In genomic region chr2:36230967-36231366, GRCm38 (mm10) we compare ENCODE assay signal across 8 mouse cellular contexts. TPM values are rescaled to one million over a fixed set of nuclear protein-coding genes. Genes with fewer than 3 reads are reported as not detected.
DNase-seq lines count a peak whose midpoint lies in the region; ATAC-seq and TF ChIP-seq lines count a peak whose summit lies in the region.

No protein-coding gene starts in this region.

- peak overlapping the region; percentile 86 for H3K4me3 ChIP-seq in liver, adult 2 months (ENCODE audit: insufficient read depth, low read depth, low read length)
- peak overlapping the region; percentile 53 for H3K4me3 ChIP-seq in embryonic facial prominence, embryonic 14.5 days (ENCODE audit: low read depth, low read length)
- H3K4me3 ChIP-seq in limb, embryonic 12.5 days (replicated peaks), result peak overlapping the region; percentile 46
- H3K4me3 ChIP-seq in neural tube, embryonic 15.5 days (replicated peaks), result peak overlapping the region; percentile 40

- H3K27me3 ChIP-seq in liver, adult 2 months (ENCODE audit: control insufficient read depth, insufficient read depth, low read length), result no peaks in the 10 kb centered on the region; the same call in 1 of the 2 replicates
- H3K27me3 ChIP-seq in embryonic facial prominence, embryonic 14.5 days (replicated peaks; ENCODE audit: control insufficient read depth, insufficient read depth, low read length), result no peaks in the 10 kb centered on the region
- peaks cover 30% of the 10 kb centered on the region for H3K27me3 ChIP-seq in limb, embryonic 12.5 days
- H3K27me3 ChIP-seq in neural tube, embryonic 15.5 days (replicated peaks), result peaks cover 21% of the 10 kb centered on the region

- H3K4me2 ChIP-seq in embryonic facial prominence, embryonic 14.5 days (ENCODE audit: low read depth, low read length), result peak overlapping the region; percentile 88
- H3K4me2 ChIP-seq in limb, embryonic 12.5 days, result peak overlapping the region; percentile 81
- peak overlapping the region; percentile 72 for H3K4me2 ChIP-seq in neural tube, embryonic 15.5 days

- TF ChIP-seq CTCF in liver, adult 2 months (IDR thresholded peaks at IDR 0.05; ENCODE audit: low read depth, low read length), result no peak

- H3K36me3 ChIP-seq in liver, adult 2 months (ENCODE audit: control insufficient read depth, insufficient read depth, low read length), result no peaks in the 10 kb centered on the region
- H3K36me3 ChIP-seq in embryonic facial prominence, embryonic 14.5 days (ENCODE audit: control insufficient read depth, insufficient read depth, low read length), result no peaks in the 10 kb centered on the region
- no peaks in the 10 kb centered on the region for H3K36me3 ChIP-seq in limb, embryonic 12.5 days
- no peaks in the 10 kb centered on the region for H3K36me3 ChIP-seq in neural tube, embryonic 15.5 days

- TF ChIP-seq POLR2A in liver, adult 2 months (IDR thresholded peaks at IDR 0.05; ENCODE audit: extremely low read depth, insufficient read depth, low read length), result no peak

- ATAC-seq in embryonic facial prominence, embryonic 14.5 days (ENCODE audit: low read depth), result no peak
- ATAC-seq in limb, embryonic 12.5 days (ENCODE audit: insufficient number of reproducible peaks, insufficient read depth, low FRiP score, low TSS enrichment, low read depth), result no peak
- no peak for ATAC-seq in neural tube, embryonic 15.5 days (ENCODE audit: low FRiP score)

- 18% methylated on average over 10 of the region's 10 CpGs for WGBS in liver, adult 2 months
- 26% methylated on average over 8 of the region's 10 CpGs for whole genome bisulfite sequencing in embryonic facial prominence, embryonic 14.5 days
- 32% methylated on average over 9 of the region's 10 CpGs for WGBS in limb, embryonic 12.5 days
- 39% methylated on average over 10 of the region's 10 CpGs for WGBS in neural tube, embryonic 15.5 days

- H3K79me2 ChIP-seq in liver, adult 2 months (ENCODE audit: control insufficient read depth, insufficient read depth, low read length), result no peaks in the 10 kb centered on the region

- H3K4me1 ChIP-seq in liver, adult 2 months (ENCODE audit: control insufficient read depth, insufficient read depth, low read length), result peaks cover 5% of the 10 kb centered on the region; the same call in 1 of the 2 replicates
- H3K4me1 ChIP-seq in embryonic facial prominence, embryonic 14.5 days (ENCODE audit: control insufficient read depth, insufficient read depth, low read length), result peaks cover 9% of the 10 kb centered on the region; the same call in 1 of the 2 replicates
- H3K4me1 ChIP-seq in limb, embryonic 12.5 days (replicated peaks), result peaks cover 17% of the 10 kb centered on the region
- H3K4me1 ChIP-seq in neural tube, embryonic 15.5 days, result peaks cover 18% of the 10 kb centered on the region

- H3K27ac ChIP-seq in liver, adult 2 months (replicated peaks; ENCODE audit: insufficient read depth, low read depth, low read length), result peak overlapping the region; percentile 77
- no peak overlapping the region for H3K27ac ChIP-seq in embryonic facial prominence, embryonic 14.5 days (replicated peaks; ENCODE audit: low read depth, low read length)
- H3K27ac ChIP-seq in limb, embryonic 12.5 days, result no peak overlapping the region
- no peak overlapping the region for H3K27ac ChIP-seq in neural tube, embryonic 15.5 days (replicated peaks)

- H3K9ac ChIP-seq in liver, adult 2 months (ENCODE audit: low read depth, low read length), result peak overlapping the region; percentile 79
- peak overlapping the region; percentile 69 for H3K9ac ChIP-seq in embryonic facial prominence, embryonic 14.5 days (ENCODE audit: low read depth, low read length)
- peak overlapping the region; percentile 44 for H3K9ac ChIP-seq in limb, embryonic 12.5 days (replicated peaks)
- no peak overlapping the region for H3K9ac ChIP-seq in neural tube, embryonic 15.5 days (replicated peaks)

- no peak for DNase-seq in liver, adult 2 months (ENCODE audit: extremely low read depth, low read depth, low spot score)
- no peak for DNase-seq in liver
- no peak for DNase-seq in embryonic facial prominence, embryonic 14.5 days (ENCODE audit: low spot score)
- DNase-seq in left cerebral cortex, adult 11 months (ENCODE audit: low spot score), result no peak
- DNase-seq in right cerebral cortex, adult 18-20 months, result no peak
- no peak for DNase-seq in spleen, postnatal 4 days (ENCODE audit: low spot score in 2 of 2)

- no peaks in the 10 kb centered on the region for H3K9me3 ChIP-seq in embryonic facial prominence, embryonic 14.5 days (ENCODE audit: control insufficient read depth, low read length)
- no peaks in the 10 kb centered on the region for H3K9me3 ChIP-seq in limb, embryonic 12.5 days
- no peaks in the 10 kb centered on the region for H3K9me3 ChIP-seq in neural tube, embryonic 15.5 days (replicated peaks)

RNA-seq across cellular contexts. Expression of gene Ptgs1, which starts 0.7 kb away (rescaled TPM):
- 12.4 and 14.4 TPM in 2 replicates for total RNA-seq in liver, adult 2 months (2014; rRNA removed)
- polyA plus RNA-seq in liver, adult 2 months (2012; rRNA removed), result 7.3 and 10.9 TPM in 2 replicates
- 14.7 and 15.6 TPM in 2 replicates for polyA plus RNA-seq in embryonic facial prominence, embryonic 14.5 days (2014; fragmentation: Nextera tagmentation; extraction: Ambion mirVana)
- 4.7 and 4.8 TPM in 2 replicates for polyA plus RNA-seq in limb, embryonic 12.5 days (2016; fragmentation: Nextera tagmentation; extraction: Ambion mirVana)
- 7.4 and 8.1 TPM in 2 replicates for polyA plus RNA-seq in neural tube, embryonic 15.5 days (2015; fragmentation: Nextera tagmentation; extraction: Ambion mirVana)
